Mouse (Mus musculus): ENCODE results near the gene Crim1.

DNA sequence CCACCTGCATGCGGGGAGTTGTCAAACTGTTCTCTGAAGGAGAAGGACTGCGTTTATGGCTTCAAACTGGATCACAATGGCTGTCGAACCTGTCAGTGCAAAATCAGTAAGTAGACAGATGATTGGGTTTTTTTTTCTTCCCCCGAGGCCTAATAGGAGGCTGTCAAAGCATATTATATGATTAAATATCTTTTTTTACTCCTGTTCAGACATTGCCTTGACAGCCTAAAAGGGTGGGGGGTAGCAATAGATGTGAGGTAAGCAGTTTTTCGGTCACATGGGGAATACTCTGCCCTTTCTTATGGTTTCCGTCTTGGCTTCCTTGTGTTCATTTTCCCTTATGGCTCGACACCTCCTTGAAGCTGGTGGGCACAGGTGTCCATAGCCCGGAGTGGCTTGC lies 135.2 kb downstream of the Crim1 start:
- TF ChIP-seq MAX (IDR thresholded peaks at IDR 0.05; ENCODE audit: low read length): no peak
- no peak for TF ChIP-seq POLR2A (IDR thresholded peaks at IDR 0.05; ENCODE audit: low read depth, low read length)
- no peak for TF ChIP-seq USF1 (IDR thresholded peaks at IDR 0.05; ENCODE audit: low read depth, low read length)
- no peak for TF ChIP-seq CTCF (conservative IDR thresholded peaks at IDR 0.05 in 1 of 2, IDR thresholded peaks at IDR 0.05 in 1 of 2; ENCODE audit: low read depth in 2 of 2, low read length in 2 of 2)
- no peak for TF ChIP-seq EP300 (IDR thresholded peaks at IDR 0.05; ENCODE audit: low read length)
- TF ChIP-seq KAT2A (IDR thresholded peaks at IDR 0.05; ENCODE audit: insufficient replicate concordance, low read length): no peak
- TF ChIP-seq E2F4 (IDR thresholded peaks at IDR 0.05; ENCODE audit: insufficient replicate concordance, low read depth, low read length): no peak
- no peak for TF ChIP-seq BHLHE40 (IDR thresholded peaks at IDR 0.05; ENCODE audit: low read depth, low read length)
- TF ChIP-seq HCFC1 (IDR thresholded peaks at IDR 0.05; ENCODE audit: low read depth, low read length): no peak

Data from CH12.LX (cell line).